Mouse (Mus musculus) liver, adult 2 months (tissue): ENCODE measurements around the gene Add1.

Experiments
- CTCF ChIP-seq: fragments of 200-500 bp; IDR thresholded peaks from 2 replicates; pipeline ENCODE4 v1.5.1; 2011; ENCODE audit warnings: low read depth, low read length, control low read depth
- POLR2A ChIP-seq: fragments of 200-500 bp; IDR thresholded peaks from 2 replicates; pipeline ENCODE4 v1.6.1; 2011; ENCODE audit warnings: low read length, control low read depth; ENCODE audit not compliant: insufficient read depth; ENCODE audit errors: extremely low read depth

DNA sequence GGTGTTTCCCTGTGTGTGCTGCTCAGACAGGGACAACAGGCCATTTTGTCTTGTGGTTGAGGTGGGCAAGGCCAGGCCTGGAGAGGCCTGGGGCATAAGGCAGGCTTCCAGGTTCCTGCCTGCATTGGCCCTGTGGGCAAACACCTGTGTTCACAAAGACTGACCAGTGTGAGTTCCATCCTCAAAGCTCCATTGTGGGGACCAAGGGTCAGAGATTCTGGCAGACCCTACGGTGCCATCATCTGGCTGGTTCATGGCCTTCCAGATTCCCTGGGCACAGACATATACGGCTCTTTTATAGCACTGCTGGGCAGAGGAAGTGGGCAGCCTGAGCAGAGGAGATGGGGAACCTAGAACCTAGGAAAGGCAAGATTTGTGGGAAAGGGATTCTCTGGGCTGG is 46.1 kb upstream of the Add1 start:
- no peak for TF ChIP-seq CTCF
- no peak for TF ChIP-seq POLR2A
